In the genomic region with DNA sequence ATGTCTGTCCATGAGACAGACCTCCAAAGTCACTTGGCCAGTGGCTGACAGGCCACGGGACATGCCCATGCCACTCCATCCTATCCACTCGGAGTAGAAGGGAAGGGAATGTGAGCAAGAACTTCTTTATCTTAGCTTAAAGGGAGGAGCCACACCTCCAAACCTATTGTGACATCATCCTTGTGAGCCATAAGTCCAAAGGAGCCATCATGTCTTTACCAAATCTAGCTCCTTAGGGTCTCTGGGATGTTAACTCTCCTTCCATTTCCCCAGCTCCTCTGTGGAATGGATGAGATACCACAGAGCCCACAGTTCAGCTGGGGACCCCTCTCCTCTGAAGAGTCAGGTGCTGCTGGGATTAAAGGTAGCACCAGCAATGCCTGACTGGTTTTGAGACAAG, we compare ENCODE assay signal across 29 mouse cellular contexts. TPM values are rescaled to one million over a fixed set of nuclear protein-coding genes. Genes with fewer than 3 reads are reported as not detected.
DNase-seq lines count a peak whose midpoint lies in the region; ATAC-seq and TF ChIP-seq lines count a peak whose summit lies in the region.
"Had no signal": no experiment of that assay in that cellular context is flagged by ENCODE, and none has a peak within 500 bp of the region (broad histone marks: within the 10 kb centered on the region; RNA-seq: fewer than 3 reads in every experiment).

A gene (minus strand): TSS at position 101 of the 400 bp plus-strand sequence.

- peaks cover 1% of the 10 kb centered on the region; the same call in 1 of the 2 replicates for H3K9me3 ChIP-seq in forebrain, embryonic 10.5 days
- H3K9me3 ChIP-seq in forebrain, embryonic 15.5 days: no peaks in the 10 kb centered on the region
- H3K9me3 ChIP-seq in kidney, postnatal 0 days (replicated peaks; ENCODE audit: low read length): no peaks in the 10 kb centered on the region
- H3K9me3 ChIP-seq in E14TG2a.4 (ENCODE audit: low read length): peaks cover 4% of the 10 kb centered on the region; the same call in 1 of the 2 replicates
- H3K9me3 ChIP-seq in limb, embryonic 10.5 days (replicated peaks): no peaks in the 10 kb centered on the region
- H3K9me3 ChIP-seq: forebrain, embryonic 13.5 days; heart, embryonic 10.5 days; hindbrain, embryonic 12.5 days; liver, embryonic 12.5 days; neural tube, embryonic 15.5 days had no signal

- 92% methylated on average over 2 of the region's 2 CpGs for WGBS in forebrain, embryonic 10.5 days
- 92% methylated on average over 2 of the region's 2 CpGs for WGBS in forebrain, embryonic 15.5 days
- WGBS in kidney, postnatal 0 days: 83% methylated on average over 2 of the region's 2 CpGs
- 88% methylated on average over 2 of the region's 2 CpGs for WGBS in kidney, adult 2 months
- WGBS in limb, embryonic 10.5 days: 88% methylated on average over 2 of the region's 2 CpGs

- TF ChIP-seq CTCF in kidney, postnatal 0 days (IDR thresholded peaks at IDR 0.05; ENCODE audit: low read depth): no peak
- no peak for TF ChIP-seq CTCF in kidney, adult 2 months (conservative IDR thresholded peaks at IDR 0.05; ENCODE audit: insufficient read depth, insufficient read length, low read depth, low read length)
- TF ChIP-seq CTCF in E14TG2a.4 (conservative IDR thresholded peaks at IDR 0.05; ENCODE audit: low read length): no peak

- no peak within 1 kb of the TSS for H3K4me2 ChIP-seq in forebrain, embryonic 15.5 days (replicated peaks)
- peak within 1 kb of the TSS; percentile 45; the same call in 1 of the 2 replicates for H3K4me2 ChIP-seq in kidney, postnatal 0 days (ENCODE audit: low read length)

- H3K9ac ChIP-seq in forebrain, embryonic 15.5 days (replicated peaks): no peak within 1 kb of the TSS
- no peak within 1 kb of the TSS for H3K9ac ChIP-seq in kidney, postnatal 0 days (ENCODE audit: low read depth, low read length)
- H3K9ac ChIP-seq: forebrain, embryonic 13.5 days; hindbrain, embryonic 12.5 days; neural tube, embryonic 15.5 days had no signal

- no peak for ATAC-seq in forebrain, embryonic 15.5 days (replicated peaks)
- no peak for ATAC-seq in kidney, postnatal 0 days (replicated peaks; ENCODE audit: low FRiP score, low read depth)
- ATAC-seq: forebrain, embryonic 13.5 days; inflammation-experienced regulatory T-cells, adult 6 months; liver, embryonic 12.5 days; midbrain, embryonic 16.5 days had no signal

- DNase-seq in forebrain, embryonic 10.5 days (ENCODE audit: extremely low spot score, low spot score): no peak
- DNase-seq in kidney, postnatal 0 days (ENCODE audit: low spot score): no peak
- DNase-seq in kidney, adult 2 months: no peak
- DNase-seq in limb, embryonic 10.5 days (ENCODE audit: low spot score): no peak
- no peak for DNase-seq in ovary, adult 18-20 months (ENCODE audit: low spot score)
- no peak for DNase-seq in urinary bladder, adult 18-20 months (ENCODE audit: low spot score in 2 of 2)
- DNase-seq: adrenal gland, postnatal 25 days; cerebellum, adult 9-10 months; gastrocnemius, adult 2 months; heart, postnatal 10 days; layer of hippocampus, adult 9-11 months; lung, adult 2 months; thymus, postnatal 14 days had no signal

- peak within 1 kb of the TSS; percentile 38 for H3K4me3 ChIP-seq in forebrain, embryonic 10.5 days
- H3K4me3 ChIP-seq in forebrain, embryonic 15.5 days: no peak within 1 kb of the TSS
- no peak within 1 kb of the TSS for H3K4me3 ChIP-seq in kidney, postnatal 0 days (replicated peaks; ENCODE audit: low read depth, low read length)
- H3K4me3 ChIP-seq in kidney, adult 2 months (ENCODE audit: insufficient read depth, low read depth, low read length): no peak within 1 kb of the TSS
- 0 out of 2 replicates have a peak within 1 kb of the TSS, but pooled peaks have one; percentile 23 for H3K4me3 ChIP-seq in E14TG2a.4 (replicated peaks; ENCODE audit: low read length)
- H3K4me3 ChIP-seq in limb, embryonic 10.5 days: no peak within 1 kb of the TSS
- H3K4me3 ChIP-seq: erythroblast, embryonic 14.5 days; forebrain, embryonic 13.5 days; hindbrain, embryonic 12.5 days; neural tube, embryonic 15.5 days had no signal

- peaks cover 65% of the 10 kb centered on the region for H3K27me3 ChIP-seq in forebrain, embryonic 10.5 days (ENCODE audit: poor library complexity, severe bottlenecking)
- peaks cover 13% of the 10 kb centered on the region; the same call in 1 of the 2 replicates for H3K27me3 ChIP-seq in forebrain, embryonic 15.5 days
- H3K27me3 ChIP-seq in kidney, postnatal 0 days (ENCODE audit: insufficient read depth, low read length): no peaks in the 10 kb centered on the region
- no peaks in the 10 kb centered on the region for H3K27me3 ChIP-seq in kidney, adult 2 months (replicated peaks; ENCODE audit: control insufficient read depth, insufficient read depth, low read length)
- H3K27me3 ChIP-seq in E14TG2a.4 (ENCODE audit: insufficient read depth, low read length): peaks cover 20% of the 10 kb centered on the region
- peaks cover 65% of the 10 kb centered on the region for H3K27me3 ChIP-seq in limb, embryonic 10.5 days (ENCODE audit: low read depth, poor library complexity, severe bottlenecking)

- peak within 1 kb of the TSS; percentile 77 for H3K27ac ChIP-seq in forebrain, embryonic 10.5 days
- H3K27ac ChIP-seq in forebrain, embryonic 15.5 days (replicated peaks): no peak within 1 kb of the TSS
- H3K27ac ChIP-seq in kidney, postnatal 0 days: no peak within 1 kb of the TSS
- H3K27ac ChIP-seq in kidney, adult 2 months (ENCODE audit: insufficient read depth, low read depth, low read length): no peak within 1 kb of the TSS
- peak within 1 kb of the TSS; percentile 17; the same call in 1 of the 2 replicates for H3K27ac ChIP-seq in limb, embryonic 10.5 days
- H3K27ac ChIP-seq: forebrain, embryonic 13.5 days; macrophage; neural tube, embryonic 15.5 days had no signal

- no peaks in the 10 kb centered on the region for H3K36me3 ChIP-seq in forebrain, embryonic 10.5 days (replicated peaks)
- H3K36me3 ChIP-seq in forebrain, embryonic 15.5 days: no peaks in the 10 kb centered on the region
- H3K36me3 ChIP-seq in kidney, postnatal 0 days (ENCODE audit: insufficient read depth, low read length): no peaks in the 10 kb centered on the region
- no peaks in the 10 kb centered on the region for H3K36me3 ChIP-seq in kidney, adult 2 months (ENCODE audit: control insufficient read depth, insufficient read depth, low read length)
- no peaks in the 10 kb centered on the region for H3K36me3 ChIP-seq in E14TG2a.4 (ENCODE audit: insufficient read depth, low read length)
- H3K36me3 ChIP-seq in limb, embryonic 10.5 days: no peaks in the 10 kb centered on the region
- H3K36me3 ChIP-seq: heart, embryonic 10.5 days; hindbrain, embryonic 12.5 days; liver, embryonic 12.5 days; neural tube, embryonic 15.5 days had no signal

- no peak for TF ChIP-seq POLR2A in kidney, adult 2 months (IDR thresholded peaks at IDR 0.05; ENCODE audit: low read depth, low read length)

- H3K4me1 ChIP-seq in forebrain, embryonic 10.5 days: peaks cover 46% of the 10 kb centered on the region
- H3K4me1 ChIP-seq in forebrain, embryonic 15.5 days: peaks cover 22% of the 10 kb centered on the region
- H3K4me1 ChIP-seq in kidney, postnatal 0 days (replicated peaks; ENCODE audit: insufficient read depth, low read length): peaks cover 13% of the 10 kb centered on the region; the same call in 1 of the 2 replicates
- no peaks in the 10 kb centered on the region; the same call in 1 of the 2 replicates for H3K4me1 ChIP-seq in kidney, adult 2 months (ENCODE audit: control insufficient read depth, insufficient read depth, low read length)
- peaks cover 67% of the 10 kb centered on the region for H3K4me1 ChIP-seq in E14TG2a.4 (replicated peaks; ENCODE audit: low read depth, low read length)
- peaks cover 46% of the 10 kb centered on the region for H3K4me1 ChIP-seq in limb, embryonic 10.5 days

RNA-seq across cellular contexts. Expression of the gene that starts here (rescaled TPM):
- not detected in 2 replicates for polyA plus RNA-seq in forebrain, embryonic 10.5 days (2016; fragmentation: Nextera tagmentation; extraction: Ambion mirVana)
- polyA plus RNA-seq in forebrain, embryonic 15.5 days (2015; fragmentation: Nextera tagmentation; extraction: Ambion mirVana): not detected in 2 replicates
- not detected in 2 replicates for polyA plus RNA-seq in kidney, postnatal 0 days (2015; fragmentation: Nextera tagmentation; extraction: Ambion mirVana)
- not detected in 2 replicates for polyA plus RNA-seq in kidney, adult 2 months (2012; rRNA removed)
- not detected in 2 replicates for polyA plus RNA-seq in limb, embryonic 10.5 days (2016; fragmentation: Nextera tagmentation; extraction: Ambion mirVana)
- polyA plus RNA-seq: brain, embryonic 14.5 days; erythroblast, embryonic 14.5 days; forebrain, embryonic 13.5 days; frontal cortex, adult 2 months; gonadal fat pad, adult 2 months; heart, embryonic 10.5 days; hindbrain, embryonic 12.5 days; inflammation-experienced regulatory T-cells, adult 6 months; kidney, embryonic 14.5 days; large intestine, adult 2 months; liver, embryonic 12.5 days; lung, adult 2 months; macrophage; midbrain, embryonic 16.5 days; neural tube, embryonic 15.5 days had no signal

Comparison
In these comparisons a context has a peak if more than half of its experiments do, and no peak if none do; other contexts are left out.
1. H3K27ac ChIP-seq: peak in forebrain, embryonic 10.5 days (single experiment) and limb, embryonic 10.5 days (single experiment); none in forebrain, embryonic 15.5 days (single experiment), kidney, postnatal 0 days (single experiment) and kidney, adult 2 months (single experiment).
2. H3K4me3 ChIP-seq: peak in forebrain, embryonic 10.5 days (single experiment) and E14TG2a.4 (single experiment); none in forebrain, embryonic 15.5 days (single experiment), kidney, postnatal 0 days (single experiment), kidney, adult 2 months (single experiment) and limb, embryonic 10.5 days (single experiment).